Mouse (Mus musculus): ENCODE measurements around the gene Ces2f.
"Not testable (repeated sequence)": the region's sequence is repeated elsewhere in the genome, so short reads cannot be mapped to it uniquely, and the experiment has no call there.

Ces2f gene

GRCm38 (mm10) chr8:104947056-104947455, at the start of gene Ces2f:
Gene Ces2f (plus strand): TSS chr8:104947356.
- Histone ChIP-seq H3K9me3 (ENCODE audit: low read length) (no peaks in the 10 kb centered on the region), H3K36me3 (ENCODE audit: insufficient read depth, low read length) (no peaks in the 10 kb centered on the region), H3K4me3 (replicated peaks; ENCODE audit: low read length) (no peak within 1 kb of the TSS), H3K27me3 (ENCODE audit: insufficient read depth, low read length) (no peaks in the 10 kb centered on the region), H3K4me1 (replicated peaks; ENCODE audit: low read depth, low read length) (no peaks in the 10 kb centered on the region)
- TF ChIP-seq CTCF (conservative IDR thresholded peaks at IDR 0.05; ENCODE audit: low read length) (no peak), NANOG (IDR thresholded peaks at IDR 0.05; ENCODE audit: borderline replicate concordance, low read length) (no peak)

- TF ChIP-seq NANOG (IDR thresholded peaks at IDR 0.05; ENCODE audit: borderline replicate concordance, low read length) (no peak), CTCF (conservative IDR thresholded peaks at IDR 0.05; ENCODE audit: low read length) (no peak), POU5F1 (IDR thresholded peaks at IDR 0.05; ENCODE audit: borderline replicate concordance, low read length) (no peak)
- Histone ChIP-seq H3K4me1 (replicated peaks; ENCODE audit: low read depth, low read length) (no peaks in the 10 kb centered on the region), H3K4me3 (replicated peaks; ENCODE audit: low read length) (no peak overlapping the region), H3K27me3 (ENCODE audit: insufficient read depth, low read length) (no peaks in the 10 kb centered on the region), H3K9me3 (ENCODE audit: low read length) (no peaks in the 10 kb centered on the region), H3K36me3 (ENCODE audit: insufficient read depth, low read length) (no peaks in the 10 kb centered on the region)
These were observed 45.4 kb upstream of the Ces2f start for GRCm38 (mm10) chr8:104901746-104902145.

GRCm38 (mm10) chr8:104907111-104907510, 40.0 kb upstream of the Ces2f start:
- Histone ChIP-seq H3K4me3 (replicated peaks; ENCODE audit: low read length) (no peak overlapping the region), H3K4me1 (replicated peaks; ENCODE audit: low read depth, low read length) (no peaks in the 10 kb centered on the region), H3K27me3 (ENCODE audit: insufficient read depth, low read length) (no peaks in the 10 kb centered on the region), H3K36me3 (ENCODE audit: insufficient read depth, low read length) (no peaks in the 10 kb centered on the region), H3K9me3 (ENCODE audit: low read length) (peaks cover 15% of the 10 kb centered on the region)
- no peak for TF ChIP-seq NANOG (IDR thresholded peaks at IDR 0.05; ENCODE audit: borderline replicate concordance, low read length)
- no peak for TF ChIP-seq POU5F1 (IDR thresholded peaks at IDR 0.05; ENCODE audit: borderline replicate concordance, low read length)
- TF ChIP-seq CTCF (conservative IDR thresholded peaks at IDR 0.05; ENCODE audit: low read length), result no peak

GRCm38 (mm10) chr8:104909021-104909420, 38.1 kb upstream of the Ces2f start:
- not testable (repeated sequence) for H3K4me3 ChIP-seq (replicated peaks; ENCODE audit: low read length); H3K27me3 ChIP-seq (ENCODE audit: insufficient read depth, low read length); H3K4me1 ChIP-seq (replicated peaks; ENCODE audit: low read depth, low read length); H3K36me3 ChIP-seq (ENCODE audit: insufficient read depth, low read length)
- peaks cover 15% of the 10 kb centered on the region for H3K9me3 ChIP-seq (ENCODE audit: low read length)

GRCm38 (mm10) chr8:104909651-104910050, 37.5 kb upstream of the Ces2f start:
- H3K36me3 ChIP-seq (ENCODE audit: insufficient read depth, low read length); H3K4me3 ChIP-seq (replicated peaks; ENCODE audit: low read length); H3K27me3 ChIP-seq (ENCODE audit: insufficient read depth, low read length); H3K4me1 ChIP-seq (replicated peaks; ENCODE audit: low read depth, low read length): not testable (repeated sequence)
- H3K9me3 ChIP-seq (ENCODE audit: low read length), result peaks cover 15% of the 10 kb centered on the region

- TF ChIP-seq POU5F1 (IDR thresholded peaks at IDR 0.05; ENCODE audit: borderline replicate concordance, low read length), result no peak
- no peak for TF ChIP-seq CTCF (conservative IDR thresholded peaks at IDR 0.05; ENCODE audit: low read length)
- TF ChIP-seq NANOG (IDR thresholded peaks at IDR 0.05; ENCODE audit: borderline replicate concordance, low read length), result no peak
- Histone ChIP-seq H3K4me1 (replicated peaks; ENCODE audit: low read depth, low read length) (no peaks in the 10 kb centered on the region), H3K4me3 (replicated peaks; ENCODE audit: low read length) (no peak within 1 kb of the TSS), H3K9me3 (ENCODE audit: low read length) (0 out of 2 replicates have a peak, but pooled peaks cover 5% of the 10 kb centered on the region), H3K27me3 (ENCODE audit: insufficient read depth, low read length) (no peaks in the 10 kb centered on the region), H3K36me3 (ENCODE audit: insufficient read depth, low read length) (no peaks in the 10 kb centered on the region)
These were observed 21.1 kb upstream of the Ces2f start, which contains the start of gene Ces2e for GRCm38 (mm10) chr8:104925972-104926596. Gene Ces2e (plus strand): TSS chr8:104926260.

GRCm38 (mm10) chr8:104927301-104927700, 19.9 kb upstream of the Ces2f start:
- Histone ChIP-seq H3K4me3 (replicated peaks; ENCODE audit: low read length) (no peak overlapping the region), H3K36me3 (ENCODE audit: insufficient read depth, low read length) (no peaks in the 10 kb centered on the region), H3K9me3 (ENCODE audit: low read length) (no peaks in the 10 kb centered on the region), H3K4me1 (replicated peaks; ENCODE audit: low read depth, low read length) (no peaks in the 10 kb centered on the region), H3K27me3 (ENCODE audit: insufficient read depth, low read length) (no peaks in the 10 kb centered on the region)
- no peak for TF ChIP-seq POU5F1 (IDR thresholded peaks at IDR 0.05; ENCODE audit: borderline replicate concordance, low read length)

- no peaks in the 10 kb centered on the region for H3K36me3 ChIP-seq (ENCODE audit: insufficient read depth, low read length)
- no peaks in the 10 kb centered on the region for H3K27me3 ChIP-seq (ENCODE audit: insufficient read depth, low read length)
- H3K4me1 ChIP-seq (replicated peaks; ENCODE audit: low read depth, low read length), result no peaks in the 10 kb centered on the region
- no peaks in the 10 kb centered on the region for H3K9me3 ChIP-seq (ENCODE audit: low read length)
- no peak overlapping the region for H3K4me3 ChIP-seq (replicated peaks; ENCODE audit: low read length)
- TF ChIP-seq NANOG (IDR thresholded peaks at IDR 0.05; ENCODE audit: borderline replicate concordance, low read length) (no peak), CTCF (conservative IDR thresholded peaks at IDR 0.05; ENCODE audit: low read length) (no peak), POU5F1 (IDR thresholded peaks at IDR 0.05; ENCODE audit: borderline replicate concordance, low read length) (no peak)
These were observed 2.5 kb upstream of the Ces2f start for GRCm38 (mm10) chr8:104944665-104945064.

GRCm38 (mm10) chr8:104949031-104949430, 1.9 kb downstream of the Ces2f start:
- H3K9me3 ChIP-seq (ENCODE audit: low read length), result no peaks in the 10 kb centered on the region
- H3K4me1 ChIP-seq (replicated peaks; ENCODE audit: low read depth, low read length), result no peaks in the 10 kb centered on the region
- TF ChIP-seq NANOG (IDR thresholded peaks at IDR 0.05; ENCODE audit: borderline replicate concordance, low read length), result no peak
- TF ChIP-seq CTCF (conservative IDR thresholded peaks at IDR 0.05; ENCODE audit: low read length), result no peak
- no peak for TF ChIP-seq POU5F1 (IDR thresholded peaks at IDR 0.05; ENCODE audit: borderline replicate concordance, low read length)
- no peaks in the 10 kb centered on the region for H3K27me3 ChIP-seq (ENCODE audit: insufficient read depth, low read length)
- no peak overlapping the region for H3K4me3 ChIP-seq (replicated peaks; ENCODE audit: low read length)
- no peaks in the 10 kb centered on the region for H3K36me3 ChIP-seq (ENCODE audit: insufficient read depth, low read length)

Measured in E14TG2a.4 (cell line).